In the genomic region with DNA sequence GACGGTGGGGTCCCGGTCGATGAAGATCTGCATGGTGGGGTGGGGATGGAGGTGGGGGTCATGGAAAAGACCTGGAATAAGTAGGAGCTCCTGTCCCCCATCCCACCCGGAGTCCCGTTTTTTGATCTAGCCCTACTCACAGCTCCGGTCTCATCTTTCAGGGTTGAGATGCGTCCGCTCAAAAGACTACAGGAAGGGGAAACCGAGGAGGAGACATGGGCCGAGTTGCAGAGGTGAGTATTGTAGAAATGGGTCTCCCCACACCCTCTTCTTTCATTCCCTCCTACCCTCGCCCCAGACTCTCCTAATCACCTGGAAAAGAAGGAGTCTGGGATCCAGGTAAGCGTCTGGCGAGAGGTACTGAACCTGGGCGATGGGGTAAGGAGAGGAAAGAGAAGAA, we compare ENCODE assay signal across 9 mouse cellular contexts. TPM values are rescaled to one million over a fixed set of nuclear protein-coding genes. Genes with fewer than 3 reads are reported as not detected.
DNase-seq lines count a peak whose midpoint lies in the region; ATAC-seq and TF ChIP-seq lines count a peak whose summit lies in the region.
"Had no signal": no experiment of that assay in that cellular context is flagged by ENCODE, and none has a peak within 500 bp of the region (broad histone marks: within the 10 kb centered on the region; RNA-seq: fewer than 3 reads in every experiment).

No protein-coding gene starts in this region.

- no peak for TF ChIP-seq POLR2A in heart, adult 2 months (IDR thresholded peaks at IDR 0.05; ENCODE audit: insufficient read depth, low read depth, low read length)
- no peak for TF ChIP-seq POLR2A in CH12.LX (IDR thresholded peaks at IDR 0.05; ENCODE audit: low read depth, low read length)

- H3K27me3 ChIP-seq in heart, adult 2 months (ENCODE audit: control insufficient read depth, insufficient read depth, low read length), result no peaks in the 10 kb centered on the region
- H3K27me3 ChIP-seq in CH12.LX (replicated peaks), result no peaks in the 10 kb centered on the region
- peaks cover 24% of the 10 kb centered on the region for H3K27me3 ChIP-seq in forebrain, embryonic 15.5 days
- H3K27me3 ChIP-seq in liver, embryonic 15.5 days, result peaks cover 21% of the 10 kb centered on the region

- in situ Hi-C loops in CH12.LX (cut with MboI; ENCODE audit: low pct_ligation_motif_present, low pct_unique_long_range_greater_than_20kb, low sequenced_read_pairs), result no loop called here

- peak; percentile 1 for ATAC-seq in forebrain, embryonic 15.5 days (replicated peaks)
- no peak for ATAC-seq in liver, embryonic 15.5 days (ENCODE audit: insufficient read depth)

- no peaks in the 10 kb centered on the region for H3K79me2 ChIP-seq in heart, adult 2 months (replicated peaks; ENCODE audit: control insufficient read depth, insufficient read depth, low read length)
- peaks cover 4% of the 10 kb centered on the region; the same call in 1 of the 2 replicates for H3K79me2 ChIP-seq in CH12.LX (replicated peaks; ENCODE audit: control insufficient read depth, extremely low read depth, insufficient read depth, poor library complexity, severe bottlenecking)

- intact Hi-C loops in heart, adult 2 months (cut with DNase I), result loop anchor here (5.0 to 10.0 kb wide), 2 partner anchors 92 to 320 kb away; partner anchors contain the start of genes Blvrb, Map3k10 and Sptbn4

- peaks cover 3% of the 10 kb centered on the region for H3K4me1 ChIP-seq in heart, adult 2 months (ENCODE audit: control insufficient read depth, insufficient read depth, low read length)
- H3K4me1 ChIP-seq in CH12.LX (ENCODE audit: control insufficient read depth in 1 of 2, insufficient read depth in 2 of 2), result peaks cover 2 to 25% of the 10 kb centered on the region in 2 experiments; a peak in 3 of 4 replicates
- H3K4me1 ChIP-seq in forebrain, embryonic 15.5 days, result peaks cover 31% of the 10 kb centered on the region
- peaks cover 44% of the 10 kb centered on the region for H3K4me1 ChIP-seq in liver, embryonic 15.5 days (replicated peaks)

- H3K4me3 ChIP-seq in heart, adult 2 months, result peak overlapping the region; percentile 73
- peak overlapping the region; percentile 65 to 95 (median 68) for H3K4me3 ChIP-seq in CH12.LX (replicated peaks in 1 of 3; ENCODE audit: low read depth in 2 of 3, low read length in 2 of 3, poor library complexity in 1 of 3)
- peak overlapping the region; percentile 82 for H3K4me3 ChIP-seq in forebrain, embryonic 15.5 days
- peak overlapping the region; percentile 83 for H3K4me3 ChIP-seq in liver, embryonic 15.5 days (replicated peaks)

- TF ChIP-seq EP300 in heart, adult 2 months (IDR thresholded peaks at IDR 0.05; ENCODE audit: insufficient read depth, low read depth, low read length), result no peak
- TF ChIP-seq EP300 in CH12.LX (IDR thresholded peaks at IDR 0.05; ENCODE audit: low read length), result no peak

- peak overlapping the region; percentile 69 for H3K9ac ChIP-seq in heart, adult 2 months (ENCODE audit: low read depth, low read length)
- peak overlapping the region; percentile 65 for H3K9ac ChIP-seq in CH12.LX (ENCODE audit: insufficient read depth, low read depth)
- H3K9ac ChIP-seq in forebrain, embryonic 15.5 days (replicated peaks), result peak overlapping the region; percentile 65
- H3K9ac ChIP-seq in liver, embryonic 15.5 days, result peak overlapping the region; percentile 65

- TF ChIP-seq RAD21 in CH12.LX (IDR thresholded peaks at IDR 0.05; ENCODE audit: low read depth, low read length), result no peak

- DNase-seq in heart, adult 2 months, result no peak
- DNase-seq in heart, adult 9 months (ENCODE audit: low spot score in 2 of 2), result no peak
- DNase-seq in CH12.LX (ENCODE audit: extremely low read depth), result no peak
- no peak for DNase-seq in right cerebral cortex, postnatal 25 days
- DNase-seq in yolk sac, embryonic 10.5 days (ENCODE audit: low spot score), result no peak
- no peak for DNase-seq in retina, embryonic 14.5 days (ENCODE audit: low spot score)

- H3K36me3 ChIP-seq in heart, adult 2 months (ENCODE audit: control insufficient read depth, insufficient read depth, low read length), result no peaks in the 10 kb centered on the region
- H3K36me3 ChIP-seq in CH12.LX (replicated peaks in 1 of 2; ENCODE audit: control insufficient read depth in 1 of 2, insufficient read depth in 1 of 2, low read length in 1 of 2), result peaks cover 20 to 35% of the 10 kb centered on the region in 2 experiments
- H3K36me3 ChIP-seq in forebrain, embryonic 15.5 days, result peaks cover 22% of the 10 kb centered on the region
- peaks cover 16% of the 10 kb centered on the region for H3K36me3 ChIP-seq in liver, embryonic 15.5 days (replicated peaks)

- no peak for TF ChIP-seq CTCF in heart, adult 2 months (IDR thresholded peaks at IDR 0.05)
- no peak for TF ChIP-seq CTCF in CH12.LX (conservative IDR thresholded peaks at IDR 0.05 in 1 of 2, IDR thresholded peaks at IDR 0.05 in 1 of 2; ENCODE audit: low read depth in 2 of 2, low read length in 2 of 2)

- H3K27ac ChIP-seq in heart, adult 2 months, result peak overlapping the region; percentile 69; the same call in 1 of the 2 replicates
- no peak overlapping the region for H3K27ac ChIP-seq in CH12.LX (ENCODE audit: insufficient read depth, low read depth)
- H3K27ac ChIP-seq in forebrain, embryonic 15.5 days (replicated peaks), result peak overlapping the region; percentile 85
- peak overlapping the region; percentile 80 for H3K27ac ChIP-seq in liver, embryonic 15.5 days (replicated peaks)

- 8% methylated on average over 14 of the region's 14 CpGs for WGBS in heart, adult 2 months
- WGBS in forebrain, embryonic 15.5 days, result 5% methylated on average over 14 of the region's 14 CpGs
- 9% methylated on average over 14 of the region's 14 CpGs for WGBS in liver, embryonic 15.5 days (ENCODE audit: insufficient replicate concordance)

- H3K4me2 ChIP-seq in CH12.LX (ENCODE audit: insufficient read depth, low read depth, poor library complexity, severe bottlenecking), result peak overlapping the region; percentile 94
- peak overlapping the region; percentile 52 for H3K4me2 ChIP-seq in forebrain, embryonic 15.5 days (replicated peaks)
- H3K4me2 ChIP-seq in liver, embryonic 15.5 days, result peak overlapping the region; percentile 90

- peaks cover 2% of the 10 kb centered on the region for H3K9me3 ChIP-seq in CH12.LX (replicated peaks; ENCODE audit: low read length)
- no peaks in the 10 kb centered on the region for H3K9me3 ChIP-seq in forebrain, embryonic 15.5 days
- no peaks in the 10 kb centered on the region for H3K9me3 ChIP-seq in liver, embryonic 15.5 days (replicated peaks)

- dilution Hi-C loops in CH12.LX (cut with MboI; ENCODE audit: extremely low pct_ligation_motif_present, extremely low pct_unique_long_range_greater_than_20kb, low sequenced_read_pairs), result no loop called here

TF ChIP-seq in CH12.LX, 34 proteins besides CTCF, POLR2A, EP300 and RAD21:
- TF ChIP-seq TBP (conservative IDR thresholded peaks at IDR 0.05; ENCODE audit: low read depth, low read length), result no peak
- TF ChIP-seq POLR2AphosphoS2 (IDR thresholded peaks at IDR 0.05; ENCODE audit: low read depth, low read length), result no peak
- no peak for TF ChIP-seq ZKSCAN1 (IDR thresholded peaks at IDR 0.05; ENCODE audit: borderline replicate concordance, low read depth, low read length)

RNA-seq across cellular contexts. Expression of gene Shkbp1, which starts 0.6 kb away (rescaled TPM):
- 1 to 10 TPM; 4.6 to 7.1 TPM for total RNA-seq in heart, adult 2 months (2021)
- polyA plus RNA-seq in heart, adult 2 months (2012; rRNA removed), result 17.3 and 20.2 TPM in 2 replicates
- total RNA-seq in CH12.LX (2012; rRNA removed), result 26.2 and 30.8 TPM in 2 replicates
- total RNA-seq in CH12.LX (2014; rRNA removed), result 17.7 and 23.3 TPM in 2 replicates
- 50.0 and 62.8 TPM in 2 replicates for polyA plus RNA-seq in CH12.LX (2012; ENCODE audit: insufficient read length, low read depth)
- polyA plus RNA-seq in forebrain, embryonic 15.5 days (2015; fragmentation: Nextera tagmentation; extraction: Ambion mirVana), result 90.2 and 91.5 TPM in 2 replicates
- 16.4 and 18.6 TPM in 2 replicates for polyA plus RNA-seq in liver, embryonic 15.5 days (2015; fragmentation: Nextera tagmentation; extraction: Ambion mirVana)

RNA-seq across cellular contexts. Expression of gene Gm20479, which starts 2.0 kb away (rescaled TPM):
- total RNA-seq in heart, adult 2 months (2021), result under 1 TPM in 1 of 2 experiments, not detected in 1; 0.52 TPM
- polyA plus RNA-seq in heart, adult 2 months (2012; rRNA removed), result not detected in 2 replicates
- total RNA-seq in CH12.LX (2012; rRNA removed) (1.3 and 1.9 TPM in 2 replicates), CH12.LX (2014; rRNA removed) (0.95 and 2.2 TPM in 2 replicates)
- 1.2 and 2.8 TPM in 2 replicates for polyA plus RNA-seq in CH12.LX (2012; ENCODE audit: insufficient read length, low read depth)
- polyA plus RNA-seq in forebrain, embryonic 15.5 days (2015; fragmentation: Nextera tagmentation; extraction: Ambion mirVana), result 0.46 TPM in 1 of 2 replicates, not detected in the other
- 0.28 TPM in 1 of 2 replicates, not detected in the other for polyA plus RNA-seq in liver, embryonic 15.5 days (2015; fragmentation: Nextera tagmentation; extraction: Ambion mirVana)
- total RNA-seq: common myeloid progenitor, adult 5-6 weeks had no signal

RNA-seq across cellular contexts. Expression of gene Ltbp4, which starts 17.8 kb away (rescaled TPM):
- 100 to 1,000 TPM; 187 to 221 TPM for total RNA-seq in heart, adult 2 months (2021)
- 349 and 374 TPM in 2 replicates for polyA plus RNA-seq in heart, adult 2 months (2012; rRNA removed)
- total RNA-seq in CH12.LX (2012; rRNA removed) (1.8 and 2.6 TPM in 2 replicates), CH12.LX (2014; rRNA removed) (0.16 and 0.43 TPM in 2 replicates)
- 1.2 and 1.5 TPM in 2 replicates for polyA plus RNA-seq in CH12.LX (2012; ENCODE audit: insufficient read length, low read depth)
- polyA plus RNA-seq in forebrain, embryonic 15.5 days (2015; fragmentation: Nextera tagmentation; extraction: Ambion mirVana), result 13.3 and 15.0 TPM in 2 replicates
- polyA plus RNA-seq in liver, embryonic 15.5 days (2015; fragmentation: Nextera tagmentation; extraction: Ambion mirVana), result 4.6 and 7.8 TPM in 2 replicates
- total RNA-seq: common myeloid progenitor, adult 5-6 weeks had no signal

Comparison
In these comparisons a context has a peak if more than half of its experiments do, and no peak if none do; other contexts are left out.
1. RNA of gene Ltbp4, which starts 17.8 kb away (polyA plus RNA-seq): 349 to 374 TPM in heart, adult 2 months; 13.3 to 15.0 TPM in forebrain, embryonic 15.5 days, 4.6 to 7.8 TPM in liver, embryonic 15.5 days and 1.2 to 1.5 TPM in CH12.LX; every median in the first group is over 10 times any median in the second.
2. Peak in every context shown above with its lines, with median percentiles within 50 percentile points of each other: H3K4me3 ChIP-seq, H3K9ac ChIP-seq and H3K4me2 ChIP-seq.